ENCODE assay signal across 8 mouse cellular contexts in the genomic region with DNA sequence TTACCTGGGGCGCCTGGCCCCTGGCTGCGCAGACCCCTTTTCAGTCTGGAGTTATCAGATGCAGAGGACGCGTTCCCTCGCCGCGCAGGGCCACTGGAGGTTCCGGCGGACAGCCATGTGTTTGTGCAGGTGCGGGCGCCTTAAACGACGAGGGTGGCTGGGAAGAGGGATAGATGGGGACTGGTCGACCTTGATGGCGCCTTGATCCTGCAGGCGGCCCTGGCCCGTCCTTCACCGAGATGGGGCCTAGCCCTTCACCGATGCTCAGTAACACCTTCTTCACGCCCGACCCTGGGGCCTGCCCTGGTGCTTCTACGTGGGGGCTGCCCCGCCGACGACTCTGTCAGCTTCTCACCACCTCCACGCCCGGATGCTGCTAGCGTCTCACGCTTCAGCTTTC. TPM values are rescaled to one million over a fixed set of nuclear protein-coding genes. Genes with fewer than 3 reads are reported as not detected.
A peak's percentile ranks its signal among the peaks of the same experiment; 100 is the strongest.
DNase-seq lines count a peak whose midpoint lies in the region; ATAC-seq and TF ChIP-seq lines count a peak whose summit lies in the region.

No protein-coding gene starts in this region.

- no peak for TF ChIP-seq CTCF in kidney, postnatal 0 days (IDR thresholded peaks at IDR 0.05; ENCODE audit: low read depth)

- H3K4me1 ChIP-seq in forebrain, embryonic 10.5 days: peaks cover 43% of the 10 kb centered on the region
- peaks cover 5% of the 10 kb centered on the region for H3K4me1 ChIP-seq in forebrain, embryonic 14.5 days (ENCODE audit: control insufficient read depth, insufficient read depth, low read length)
- H3K4me1 ChIP-seq in neural tube, embryonic 15.5 days: peaks cover 26% of the 10 kb centered on the region
- peaks cover 6% of the 10 kb centered on the region for H3K4me1 ChIP-seq in kidney, postnatal 0 days (replicated peaks; ENCODE audit: insufficient read depth, low read length)

- no peak overlapping the region for H3K4me2 ChIP-seq in forebrain, embryonic 14.5 days (ENCODE audit: low read length)
- no peak overlapping the region for H3K4me2 ChIP-seq in neural tube, embryonic 15.5 days
- H3K4me2 ChIP-seq in kidney, postnatal 0 days (ENCODE audit: low read length): no peak overlapping the region

- H3K4me3 ChIP-seq in forebrain, embryonic 10.5 days: peak overlapping the region; percentile 6; the same call in 1 of the 2 replicates
- no peak overlapping the region for H3K4me3 ChIP-seq in forebrain, embryonic 14.5 days (ENCODE audit: low read depth, low read length)
- H3K4me3 ChIP-seq in neural tube, embryonic 15.5 days (replicated peaks): no peak overlapping the region
- no peak overlapping the region for H3K4me3 ChIP-seq in kidney, postnatal 0 days (replicated peaks; ENCODE audit: low read depth, low read length)

- ATAC-seq in forebrain, embryonic 14.5 days: no peak
- ATAC-seq in neural tube, embryonic 15.5 days (ENCODE audit: low FRiP score): no peak
- no peak for ATAC-seq in kidney, postnatal 0 days (replicated peaks; ENCODE audit: low FRiP score, low read depth)
- no peak for ATAC-seq in monocyte, adult 5-6 weeks (replicated peaks; ENCODE audit: insufficient number of reproducible peaks, low FRiP score, low TSS enrichment, poor library complexity, severe bottlenecking)
- no peak for ATAC-seq in inflammation-experienced regulatory T-cells, adult 6 months

- 0 out of 2 replicates have a peak, but pooled peaks cover 2% of the 10 kb centered on the region for H3K9me3 ChIP-seq in forebrain, embryonic 10.5 days
- H3K9me3 ChIP-seq in forebrain, embryonic 14.5 days (replicated peaks; ENCODE audit: control insufficient read depth, low read length): no peaks in the 10 kb centered on the region
- no peaks in the 10 kb centered on the region for H3K9me3 ChIP-seq in neural tube, embryonic 15.5 days (replicated peaks)
- H3K9me3 ChIP-seq in kidney, postnatal 0 days (replicated peaks; ENCODE audit: low read length): no peaks in the 10 kb centered on the region

- H3K9ac ChIP-seq in forebrain, embryonic 14.5 days (ENCODE audit: low read length): no peak overlapping the region
- H3K9ac ChIP-seq in neural tube, embryonic 15.5 days (replicated peaks): no peak overlapping the region
- no peak overlapping the region for H3K9ac ChIP-seq in kidney, postnatal 0 days (ENCODE audit: low read depth, low read length)

- no peak for DNase-seq in forebrain, embryonic 10.5 days (ENCODE audit: extremely low spot score, low spot score)
- DNase-seq in forebrain, embryonic 14.5 days (ENCODE audit: low spot score): no peak
- DNase-seq in neural tube, embryonic 10.5 days (ENCODE audit: extremely low spot score, low spot score): peak; percentile 53
- DNase-seq in kidney, postnatal 0 days (ENCODE audit: low spot score): peak; percentile 67
- peak; percentile 79 for DNase-seq in testis, postnatal 10 days (ENCODE audit: low spot score)

- peaks cover 51% of the 10 kb centered on the region for H3K36me3 ChIP-seq in forebrain, embryonic 10.5 days (replicated peaks)
- peaks cover 51% of the 10 kb centered on the region for H3K36me3 ChIP-seq in forebrain, embryonic 14.5 days (ENCODE audit: control insufficient read depth, insufficient read depth, low read length)
- H3K36me3 ChIP-seq in neural tube, embryonic 15.5 days: peaks cover 51% of the 10 kb centered on the region
- H3K36me3 ChIP-seq in kidney, postnatal 0 days (ENCODE audit: insufficient read depth, low read length): peaks cover 30% of the 10 kb centered on the region

- peaks cover 30% of the 10 kb centered on the region for H3K27me3 ChIP-seq in forebrain, embryonic 10.5 days (ENCODE audit: poor library complexity, severe bottlenecking)
- no peaks in the 10 kb centered on the region for H3K27me3 ChIP-seq in forebrain, embryonic 14.5 days (replicated peaks; ENCODE audit: control insufficient read depth, insufficient read depth, low read length)
- no peaks in the 10 kb centered on the region for H3K27me3 ChIP-seq in neural tube, embryonic 15.5 days (replicated peaks)
- no peaks in the 10 kb centered on the region for H3K27me3 ChIP-seq in kidney, postnatal 0 days (ENCODE audit: insufficient read depth, low read length)

- H3K27ac ChIP-seq in forebrain, embryonic 10.5 days: 0 out of 2 replicates have a peak overlapping the region, but pooled peaks have one; percentile 60
- no peak overlapping the region; the same call in 1 of the 2 replicates for H3K27ac ChIP-seq in forebrain, embryonic 14.5 days (ENCODE audit: low read depth, low read length)
- no peak overlapping the region for H3K27ac ChIP-seq in neural tube, embryonic 15.5 days (replicated peaks)
- H3K27ac ChIP-seq in kidney, postnatal 0 days: no peak overlapping the region

- 13% methylated on average over 29 of the region's 29 CpGs for WGBS in forebrain, embryonic 10.5 days
- WGBS in forebrain, embryonic 14.5 days: 17% methylated on average over 29 of the region's 29 CpGs
- 21% methylated on average over 29 of the region's 29 CpGs for WGBS in neural tube, embryonic 15.5 days
- WGBS in kidney, postnatal 0 days: 13% methylated on average over 29 of the region's 29 CpGs

RNA-seq across cellular contexts. Expression of a gene that starts 1.2 kb away (rescaled TPM):
- 2.5 and 4.1 TPM in 2 replicates for polyA plus RNA-seq in forebrain, embryonic 10.5 days (2016; fragmentation: Nextera tagmentation; extraction: Ambion mirVana)
- polyA plus RNA-seq in forebrain, embryonic 14.5 days (2014; fragmentation: Nextera tagmentation; extraction: Ambion mirVana): 2.1 and 2.8 TPM in 2 replicates
- polyA plus RNA-seq in neural tube, embryonic 15.5 days (2015; fragmentation: Nextera tagmentation; extraction: Ambion mirVana): 3.2 and 3.4 TPM in 2 replicates
- 2.3 and 2.9 TPM in 2 replicates for polyA plus RNA-seq in kidney, postnatal 0 days (2015; fragmentation: Nextera tagmentation; extraction: Ambion mirVana)
- total RNA-seq in monocyte, adult 5-6 weeks (2017): 0.95 to 1.8 TPM (median 0.97 TPM) in 3 replicates
- polyA plus RNA-seq in inflammation-experienced regulatory T-cells, adult 6 months (2017; shearing (Covaris generic)): 1 to 10 TPM; 1.9 to 8.2 (median 5.2) TPM

RNA-seq across cellular contexts. Expression of a gene that starts 3.7 kb away (rescaled TPM):
- polyA plus RNA-seq in forebrain, embryonic 10.5 days (2016; fragmentation: Nextera tagmentation; extraction: Ambion mirVana): 64.0 and 64.7 TPM in 2 replicates
- 59.9 and 81.8 TPM in 2 replicates for polyA plus RNA-seq in forebrain, embryonic 14.5 days (2014; fragmentation: Nextera tagmentation; extraction: Ambion mirVana)
- polyA plus RNA-seq in neural tube, embryonic 15.5 days (2015; fragmentation: Nextera tagmentation; extraction: Ambion mirVana): 63.6 and 69.3 TPM in 2 replicates
- 42.4 and 43.1 TPM in 2 replicates for polyA plus RNA-seq in kidney, postnatal 0 days (2015; fragmentation: Nextera tagmentation; extraction: Ambion mirVana)
- 4.6 to 7.5 TPM (median 6.2 TPM) in 3 replicates for total RNA-seq in monocyte, adult 5-6 weeks (2017)
- 10 to 100 TPM in 2 of 3 experiments, 1 to 10 TPM in 1; 9.1 to 16.0 (median 15.9) TPM for polyA plus RNA-seq in inflammation-experienced regulatory T-cells, adult 6 months (2017; shearing (Covaris generic))

RNA-seq across cellular contexts. Expression of a gene that starts 9.9 kb away (rescaled TPM):
- polyA plus RNA-seq in forebrain, embryonic 10.5 days (2016; fragmentation: Nextera tagmentation; extraction: Ambion mirVana): 111 and 120 TPM in 2 replicates
- polyA plus RNA-seq in forebrain, embryonic 14.5 days (2014; fragmentation: Nextera tagmentation; extraction: Ambion mirVana): 236 and 302 TPM in 2 replicates
- polyA plus RNA-seq in neural tube, embryonic 15.5 days (2015; fragmentation: Nextera tagmentation; extraction: Ambion mirVana): 229 and 269 TPM in 2 replicates
- polyA plus RNA-seq in kidney, postnatal 0 days (2015; fragmentation: Nextera tagmentation; extraction: Ambion mirVana): 78.0 and 78.6 TPM in 2 replicates
- 0.29 to 1.5 TPM in 2 of 3 replicates, not detected in the other for total RNA-seq in monocyte, adult 5-6 weeks (2017)
- polyA plus RNA-seq in inflammation-experienced regulatory T-cells, adult 6 months (2017; shearing (Covaris generic)): under 1 TPM in 2 of 3 experiments, not detected in 1; 0.74 to 0.89 TPM

RNA-seq across cellular contexts. Expression of a gene that starts 10.5 kb away (rescaled TPM):
- polyA plus RNA-seq in forebrain, embryonic 10.5 days (2016; fragmentation: Nextera tagmentation; extraction: Ambion mirVana): 0.70 and 0.81 TPM in 2 replicates
- polyA plus RNA-seq in forebrain, embryonic 14.5 days (2014; fragmentation: Nextera tagmentation; extraction: Ambion mirVana): 0.51 TPM in 1 of 2 replicates, not detected in the other
- polyA plus RNA-seq in neural tube, embryonic 15.5 days (2015; fragmentation: Nextera tagmentation; extraction: Ambion mirVana): 1.1 and 1.3 TPM in 2 replicates
- polyA plus RNA-seq in kidney, postnatal 0 days (2015; fragmentation: Nextera tagmentation; extraction: Ambion mirVana): 0.97 and 1.2 TPM in 2 replicates
- not detected in 3 replicates for total RNA-seq in monocyte, adult 5-6 weeks (2017)
- polyA plus RNA-seq in inflammation-experienced regulatory T-cells, adult 6 months (2017; shearing (Covaris generic)): under 1 TPM in 1 of 3 experiments, not detected in 2; 0.35 TPM

RNA-seq across cellular contexts. Expression of a gene that starts 10.7 kb away (rescaled TPM):
- polyA plus RNA-seq in forebrain, embryonic 10.5 days (2016; fragmentation: Nextera tagmentation; extraction: Ambion mirVana): 29.9 and 31.4 TPM in 2 replicates
- 20.3 and 22.7 TPM in 2 replicates for polyA plus RNA-seq in forebrain, embryonic 14.5 days (2014; fragmentation: Nextera tagmentation; extraction: Ambion mirVana)
- 26.9 and 30.6 TPM in 2 replicates for polyA plus RNA-seq in neural tube, embryonic 15.5 days (2015; fragmentation: Nextera tagmentation; extraction: Ambion mirVana)
- polyA plus RNA-seq in kidney, postnatal 0 days (2015; fragmentation: Nextera tagmentation; extraction: Ambion mirVana): 28.0 and 30.1 TPM in 2 replicates
- 42.6 to 60.0 TPM (median 43.3 TPM) in 3 replicates for total RNA-seq in monocyte, adult 5-6 weeks (2017)
- polyA plus RNA-seq in inflammation-experienced regulatory T-cells, adult 6 months (2017; shearing (Covaris generic)): 10 to 100 TPM; 17.2 to 33.1 (median 20.0) TPM

Comparison
In these comparisons a context has a peak if more than half of its experiments do, and no peak if none do; other contexts are left out.
1. DNase-seq: peak in neural tube, embryonic 10.5 days (single experiment), kidney, postnatal 0 days (single experiment) and testis, postnatal 10 days (single experiment); none in forebrain, embryonic 10.5 days (single experiment) and forebrain, embryonic 14.5 days (single experiment).
2. RNA of a gene that starts 9.9 kb away (polyA plus RNA-seq): 229 to 269 TPM in neural tube, embryonic 15.5 days, 236 to 302 TPM in forebrain, embryonic 14.5 days, 111 to 120 TPM in forebrain, embryonic 10.5 days and 78.0 to 78.6 TPM in kidney, postnatal 0 days; 0.74 to 0.89 TPM in inflammation-experienced regulatory T-cells, adult 6 months; every median in the first group is over 10 times any median in the second.